Comparison of ENCODE assay signal across 28 mouse cellular contexts in genomic region chr2:125598251-125598650, GRCm38 (mm10). TPM values are rescaled to one million over a fixed set of nuclear protein-coding genes. Genes with fewer than 3 reads are reported as not detected.
DNase-seq lines count a peak whose midpoint lies in the region; ATAC-seq and TF ChIP-seq lines count a peak whose summit lies in the region.
"Had no signal": no experiment of that assay in that cellular context is flagged by ENCODE, and none has a peak within 500 bp of the region (broad histone marks: within the 10 kb centered on the region; RNA-seq: fewer than 3 reads in every experiment).

No protein-coding gene starts in this region.

- H3K27ac ChIP-seq in lung, postnatal 0 days (ENCODE audit: low read length), result no peak overlapping the region
- H3K27ac ChIP-seq: embryonic facial prominence, embryonic 13.5 days; forebrain, embryonic 10.5 days; hindbrain, embryonic 10.5 days; hindbrain, postnatal 0 days; intestine, embryonic 15.5 days; kidney, postnatal 0 days; limb, embryonic 10.5 days; limb, embryonic 15.5 days; liver, embryonic 15.5 days; lung, embryonic 15.5 days; midbrain, embryonic 12.5 days; neural tube, embryonic 13.5 days had no signal

- H3K4me2 ChIP-seq in lung, postnatal 0 days (replicated peaks; ENCODE audit: low read depth, low read length), result no peak overlapping the region
- H3K4me2 ChIP-seq: embryonic facial prominence, embryonic 13.5 days; heart, embryonic 11.5 days; intestine, embryonic 15.5 days; limb, embryonic 15.5 days; liver, embryonic 15.5 days; lung, embryonic 15.5 days; midbrain, embryonic 12.5 days; neural tube, embryonic 13.5 days had no signal

- no peaks in the 10 kb centered on the region for H3K4me1 ChIP-seq in lung, postnatal 0 days (ENCODE audit: insufficient read depth, low read depth, low read length)
- no peaks in the 10 kb centered on the region for H3K4me1 ChIP-seq in lung, adult 2 months (ENCODE audit: control insufficient read depth, insufficient read depth, low read length)
- H3K4me1 ChIP-seq: forebrain, embryonic 10.5 days; hindbrain, embryonic 10.5 days; intestine, embryonic 15.5 days; limb, embryonic 10.5 days; liver, embryonic 15.5 days; lung, embryonic 15.5 days; midbrain, embryonic 12.5 days; neural tube, embryonic 13.5 days had no signal

- no peak for TF ChIP-seq CTCF in lung, postnatal 0 days (IDR thresholded peaks at IDR 0.05)
- TF ChIP-seq CTCF in lung, adult 2 months (IDR thresholded peaks at IDR 0.05; ENCODE audit: insufficient read depth, low read length), result no peak

- H3K9ac ChIP-seq in lung, postnatal 0 days (replicated peaks; ENCODE audit: low read depth), result no peak overlapping the region
- H3K9ac ChIP-seq: embryonic facial prominence, embryonic 13.5 days; intestine, embryonic 15.5 days; limb, embryonic 15.5 days; liver, embryonic 15.5 days; lung, embryonic 15.5 days; midbrain, embryonic 12.5 days; neural tube, embryonic 13.5 days had no signal

- no peaks in the 10 kb centered on the region for H3K9me3 ChIP-seq in lung, postnatal 0 days (ENCODE audit: low read length)
- H3K9me3 ChIP-seq: embryonic facial prominence, embryonic 13.5 days; forebrain, embryonic 10.5 days; hindbrain, embryonic 10.5 days; intestine, embryonic 15.5 days; limb, embryonic 10.5 days; limb, embryonic 15.5 days; liver, embryonic 15.5 days; lung, embryonic 15.5 days; midbrain, embryonic 12.5 days; neural tube, embryonic 13.5 days had no signal

- no peak overlapping the region for H3K4me3 ChIP-seq in lung, postnatal 0 days (ENCODE audit: low read depth, low read length)
- H3K4me3 ChIP-seq in lung, adult 2 months (replicated peaks; ENCODE audit: extremely low read depth, low read depth, low read length), result no peak overlapping the region
- H3K4me3 ChIP-seq: embryonic facial prominence, embryonic 13.5 days; forebrain, embryonic 10.5 days; hindbrain, embryonic 10.5 days; intestine, embryonic 15.5 days; limb, embryonic 10.5 days; limb, embryonic 15.5 days; liver, embryonic 15.5 days; lung, embryonic 15.5 days; midbrain, embryonic 12.5 days; neural tube, embryonic 13.5 days had no signal

- no peak for TF ChIP-seq POLR2A in lung, adult 2 months (IDR thresholded peaks at IDR 0.05; ENCODE audit: borderline replicate concordance, extremely low read depth, low read depth, low read length)

- WGBS in lung, postnatal 0 days, result 40% methylated on average over 6 of the region's 6 CpGs
- WGBS in lung, adult 2 months, result 51% methylated on average over 6 of the region's 6 CpGs

- intact Hi-C loops in heart, postnatal 36 days (cut with DNase I), result no loop called here

- no peaks in the 10 kb centered on the region for H3K36me3 ChIP-seq in lung, postnatal 0 days (ENCODE audit: insufficient read depth, low read length)

- ATAC-seq in lung, postnatal 0 days, result peak; percentile 82
- ATAC-seq: CD4-positive, CD25-positive, alpha-beta regulatory T cell, adult 4 months; hindbrain, postnatal 0 days; intestine, embryonic 15.5 days had no signal

- no peak for TF ChIP-seq EP300 in lung, postnatal 0 days (IDR thresholded peaks at IDR 0.05)

- no peaks in the 10 kb centered on the region for H3K27me3 ChIP-seq in lung, postnatal 0 days (replicated peaks; ENCODE audit: insufficient read depth, low read length)
- H3K27me3 ChIP-seq: embryonic facial prominence, embryonic 13.5 days; intestine, embryonic 15.5 days; limb, embryonic 15.5 days; liver, embryonic 15.5 days; lung, embryonic 15.5 days; midbrain, embryonic 12.5 days; neural tube, embryonic 13.5 days had no signal

- DNase-seq in heart, adult 11 months, result peak; percentile 91
- DNase-seq in heart, postnatal 36 days, result no peak
- peak; percentile 72 for DNase-seq in lung, postnatal 0 days (ENCODE audit: low spot score)
- no peak for DNase-seq in lung, adult 2 months
- DNase-seq in lung, postnatal 14 days, result peak; percentile 39
- DNase-seq in kidney, adult 11 months, result no peak
- DNase-seq in spleen, adult 18-20 months, result no peak
- DNase-seq: adrenal gland, postnatal 25 days; cerebellum, adult 18-20 months; cerebellum, postnatal 10 days; kidney, adult 8-10 months; kidney, postnatal 4 days; right cerebral cortex, postnatal 4 days; thymus, postnatal 4 days had no signal

RNA-seq across cellular contexts. Expression of gene Cep152, which starts 26.7 kb away (rescaled TPM):
- total RNA-seq in heart, postnatal 36 days (2021), result 1 to 10 TPM; 1.4 TPM
- polyA plus RNA-seq in lung, postnatal 0 days (2015; fragmentation: Nextera tagmentation; extraction: Ambion mirVana), result 1.3 and 1.8 TPM in 2 replicates
- 0.86 and 1.2 TPM in 2 replicates for polyA plus RNA-seq in lung, adult 2 months (2012; rRNA removed)

Comparison
In these comparisons a context has a peak if more than half of its experiments do, and no peak if none do; other contexts are left out.
1. DNase-seq: peak in heart, adult 11 months (single experiment), lung, postnatal 0 days (single experiment) and lung, postnatal 14 days (single experiment); none in heart, postnatal 36 days (0 of 2), lung, adult 2 months (single experiment), kidney, adult 11 months (single experiment) and spleen, adult 18-20 months (0 of 2).